Mouse (Mus musculus) T-helper 17 cell (primary cell): ENCODE measurements at regions not wholly inside any gene's neighbourhood (a gene's known extent, or its start where the extent isn't known, plus 50 kb on each side); places are given as distances from the start of the nearest gene placed in this dataset.

Experiments used
- in situ Hi-C, 2 experiments: fragments of 300-600 bp; cut with MboI, MseI; formaldehyde crosslinking; loops; 1 replicate in 1 of 2; 2 replicates in 1 of 2; pipeline ENCODE4 v1.15.1; 2025; ENCODE audit warnings: high pct_unique_total_duplicates in 2 of 2

GRCm38 (mm10) chr8:57134041-57134440, 186.7 kb upstream of the Hand2 start:
- in situ Hi-C loops = no loop called here

GRCm38 (mm10) chr8:57134726-57135125, 186.1 kb upstream of the Hand2 start:
- in situ Hi-C loops = no loop called here

DNA sequence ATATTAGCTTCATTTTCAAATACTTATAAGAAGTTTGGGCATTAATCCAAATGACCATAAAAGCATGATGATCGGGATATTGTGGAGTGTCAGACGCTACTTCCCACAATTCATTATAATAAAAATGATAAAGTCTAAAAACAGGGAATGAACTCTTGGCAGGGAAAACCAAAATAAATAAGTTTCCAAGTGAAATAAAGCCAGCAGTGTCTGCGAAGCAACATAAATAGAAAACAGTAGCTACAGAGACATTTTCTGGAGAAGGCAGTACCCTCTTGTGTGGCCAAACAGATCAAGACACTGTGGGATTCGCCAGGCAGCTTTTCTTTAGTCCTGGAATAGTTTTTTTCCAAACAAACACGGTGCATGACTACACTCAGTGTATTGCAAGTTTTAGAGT, 172.7 kb upstream of the Hand2 start:
- in situ Hi-C loops = no loop called here

DNA sequence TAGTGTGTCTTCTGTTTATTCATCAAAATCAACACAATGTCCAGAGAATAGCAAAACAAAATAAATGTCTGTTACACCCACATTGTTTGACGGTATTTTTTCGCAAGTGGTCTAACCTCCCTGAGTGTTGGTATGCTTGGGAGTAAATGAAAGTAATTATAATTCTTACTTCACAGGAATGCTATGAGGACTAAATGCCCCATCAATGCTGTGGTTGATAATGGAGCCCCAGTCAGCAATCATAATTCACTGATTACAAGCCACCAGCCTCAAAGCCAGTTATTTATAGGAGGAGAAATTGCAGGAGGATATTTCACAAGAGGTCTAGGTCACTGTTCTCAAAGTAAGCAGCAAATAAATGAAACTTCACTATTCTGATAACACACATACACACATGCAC, 129.6 kb upstream of the Hand2 start:
- in situ Hi-C loops = loop anchor here in 1 of 2 experiments (10.0 kb wide), 1 partner anchor 1384 kb away; no protein-coding TSS in a partner anchor

DNA sequence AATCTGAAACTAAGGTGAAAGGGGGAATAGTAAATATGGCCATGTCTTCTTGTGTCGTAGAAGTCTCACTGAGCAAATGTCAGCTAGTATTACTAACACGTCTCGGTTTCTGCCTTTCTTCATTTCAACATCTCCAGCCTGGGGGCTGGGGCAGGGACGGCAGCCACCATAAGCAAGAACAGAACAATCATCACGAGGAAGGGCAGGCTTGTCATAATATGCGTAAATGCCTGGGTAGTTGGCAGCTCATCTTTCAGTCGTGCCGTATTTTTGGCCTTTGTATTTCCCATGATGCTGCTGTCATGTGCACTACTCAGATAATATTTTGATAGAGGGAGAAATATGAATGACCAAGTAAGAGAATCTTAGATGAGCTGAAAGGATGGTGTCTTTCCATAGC, 120.5 kb upstream of the Hand2 start:
- in situ Hi-C loops = no loop called here

DNA sequence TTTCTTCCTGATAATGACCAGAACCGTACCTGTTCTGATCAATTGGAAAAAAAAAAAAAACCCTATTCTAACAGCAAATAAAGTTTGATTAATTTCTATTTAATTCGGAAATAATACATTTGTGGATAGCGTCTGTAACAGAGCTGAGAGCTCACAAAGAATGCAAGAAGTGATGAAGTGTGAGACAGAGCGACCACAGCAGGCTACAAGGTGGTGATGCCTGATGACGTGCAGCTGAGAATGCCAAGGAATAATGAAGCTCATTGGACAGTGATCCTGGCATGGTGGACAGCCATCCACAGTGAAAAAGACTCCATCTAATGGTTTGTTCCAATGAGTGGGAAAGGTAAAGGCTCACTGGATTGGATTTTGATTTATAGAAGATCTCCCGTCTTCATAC, 111.2 kb upstream of the Hand2 start:
- in situ Hi-C loops = no loop called here

- in situ Hi-C loops = no loop called here
Observed at GRCm38 (mm10) chr8:57213066-57213465, 107.7 kb upstream of the Hand2 start.

DNA sequence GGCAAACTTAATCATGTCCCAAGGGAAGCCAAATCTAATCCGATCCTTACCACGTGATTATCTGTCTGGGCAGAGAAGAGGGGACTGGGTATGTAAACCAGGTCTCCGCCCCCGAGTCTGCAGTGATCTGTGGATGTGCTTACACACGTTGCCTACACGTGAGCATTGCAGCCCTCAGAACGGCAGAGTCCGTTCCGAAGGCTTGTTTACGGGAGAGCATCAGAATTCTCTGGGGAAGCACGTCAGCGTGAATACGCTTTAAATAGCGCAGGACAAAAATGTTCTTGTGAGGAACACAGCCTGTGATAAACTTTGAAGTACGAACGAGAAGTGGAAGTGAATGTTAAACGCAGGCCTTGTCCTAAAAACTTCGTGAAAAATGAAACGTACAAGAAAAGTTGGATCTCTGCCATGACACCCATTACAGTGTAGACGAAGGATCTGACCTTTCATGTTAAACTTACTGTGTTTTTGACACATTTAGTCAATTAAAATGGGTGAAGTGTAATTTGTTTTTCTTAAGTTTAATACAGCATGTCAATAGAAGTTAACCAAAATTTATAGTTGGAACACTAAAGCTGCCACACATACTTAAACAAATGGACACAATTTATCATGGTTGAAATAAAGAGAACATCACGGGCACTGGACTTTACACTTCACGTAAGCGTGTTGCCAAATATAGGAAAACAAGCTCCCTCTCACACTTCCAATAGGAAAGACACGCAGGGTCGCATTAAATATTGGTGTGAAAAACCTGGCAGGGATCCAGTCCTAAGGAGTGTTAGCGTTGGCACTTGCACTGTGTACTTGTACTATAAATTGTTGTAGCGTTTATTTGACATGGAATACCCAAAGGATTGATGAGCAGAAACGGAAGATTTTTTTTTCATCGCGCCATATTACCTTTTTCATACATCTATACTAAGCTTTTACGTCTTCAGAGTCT, 106.5 kb upstream of the Hand2 start:
- in situ Hi-C loops = no loop called here

DNA sequence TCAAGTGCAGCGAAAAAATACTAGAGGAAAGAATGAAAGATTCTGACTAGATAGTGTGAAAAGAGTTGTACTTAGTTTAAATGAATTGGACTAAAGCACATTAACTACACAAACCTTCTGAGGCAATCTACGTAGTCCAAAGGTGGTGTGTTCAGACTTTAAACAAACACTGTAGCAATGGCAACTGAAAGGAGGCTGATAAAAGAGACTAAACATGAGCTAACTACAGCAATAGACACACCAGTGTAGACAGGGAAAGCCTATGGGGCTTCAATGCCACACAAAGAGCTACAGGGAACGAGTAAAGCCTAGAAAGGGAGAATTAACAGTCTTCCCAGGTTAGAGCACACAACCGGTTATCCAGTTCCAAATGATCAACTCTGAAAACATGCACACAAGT, 90.2 kb upstream of the Hand2 start:
- in situ Hi-C loops = no loop called here

DNA sequence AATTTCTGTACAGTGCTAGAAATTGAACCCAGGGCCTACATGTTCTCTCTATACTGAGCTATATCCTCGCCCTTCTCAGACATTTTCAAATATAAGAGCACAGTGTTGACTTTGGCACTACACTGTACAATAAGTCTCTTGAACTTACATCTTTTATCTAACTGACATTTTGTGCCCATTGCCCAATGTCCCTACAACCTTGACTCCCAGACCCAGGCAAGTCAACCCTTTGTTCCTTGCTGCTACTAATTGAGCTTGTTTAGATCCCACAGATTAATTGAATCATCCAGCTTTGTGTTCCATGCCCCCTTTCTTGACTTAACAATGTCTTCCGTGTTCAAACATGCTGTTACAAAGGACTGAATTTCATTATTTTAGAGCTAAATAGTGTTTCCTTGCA, 78.5 kb upstream of the Hand2 start:
- in situ Hi-C loops = no loop called here

DNA sequence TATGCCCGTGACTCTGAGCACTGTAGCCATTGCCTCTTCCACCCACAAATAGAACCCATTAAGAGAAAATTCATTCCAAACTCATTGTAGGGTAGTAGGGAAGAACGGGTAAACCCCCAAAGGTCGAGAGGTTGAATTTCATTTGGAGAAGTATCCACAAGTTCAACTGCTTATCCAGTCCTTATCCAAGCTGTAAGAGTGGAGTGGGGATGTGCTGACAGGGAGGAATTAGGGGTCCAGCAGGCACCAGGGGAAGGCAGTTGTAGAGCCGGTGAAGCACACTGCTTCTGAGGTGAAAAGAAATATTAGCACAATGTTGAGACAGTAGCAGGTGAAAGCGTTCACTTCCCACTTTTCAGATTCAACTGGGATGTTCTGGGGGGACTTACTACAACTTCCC, 71.7 kb upstream of the Hand2 start:
- in situ Hi-C loops = no loop called here
